Mouse (Mus musculus) CH12.LX (cell line): ENCODE results near the gene Plxdc2. TPM values are rescaled to one million over a fixed set of nuclear protein-coding genes. Genes with fewer than 3 reads are reported as not detected.

Experiments
- DNase-seq: peaks from one replicate; pipeline ENCODE4 v3.0.0-alpha.2; 2013; ENCODE audit errors: extremely low read depth
- H3K27ac ChIP-seq: 2 replicates; pipeline ENCODE4 v1.5.1; 2012; ENCODE audit warnings: low read depth, mild to moderate bottlenecking, control low read depth, moderate library complexity; ENCODE audit not compliant: insufficient read depth
- H3K27me3 ChIP-seq: replicated peaks from 2 replicates; pipeline ENCODE3; 2012; ENCODE audit warnings: inconsistent platforms
- H3K36me3 ChIP-seq, 2 experiments: replicated peaks in 1 of 2; 2 replicates each; pipeline versions ENCODE3 to v1.6.1; 2012; ENCODE audit warnings: inconsistent platforms in 1 of 2, low read length in 1 of 2, mild to moderate bottlenecking in 1 of 2, mixed read lengths in 1 of 2, moderate library complexity in 1 of 2; ENCODE audit not compliant: control insufficient read depth in 1 of 2, insufficient read depth in 1 of 2
- H3K4me1 ChIP-seq, 2 experiments: 2 replicates each; pipeline ENCODE4 v1.6.1; 2012; ENCODE audit warnings: inconsistent platforms in 1 of 2, moderate library complexity in 1 of 2; ENCODE audit not compliant: insufficient read depth in 2 of 2, control insufficient read depth in 1 of 2
- H3K4me2 ChIP-seq: 2 replicates; pipeline ENCODE4 v1.6.1; 2012; ENCODE audit warnings: low read depth, mild to moderate bottlenecking, control low read depth; ENCODE audit not compliant: poor library complexity, insufficient read depth, severe bottlenecking
- H3K4me3 ChIP-seq, 3 experiments: fragments of 150-350 bp in 1 of 3; sonication (generic) in 1 of 3; replicated peaks in 1 of 3; 2 replicates each; pipeline versions ENCODE3 to v1.5.1; 2011 to 2012; ENCODE audit warnings: low read depth in 2 of 3, low read length in 2 of 3, mild to moderate bottlenecking in 2 of 3, moderate library complexity in 2 of 3, control low read depth in 1 of 3, improper control_type of control experiment in 1 of 3, inconsistent platforms in 1 of 3, mixed read lengths in 1 of 3; ENCODE audit not compliant: poor library complexity in 1 of 3
- H3K79me2 ChIP-seq: replicated peaks from 2 replicates; pipeline ENCODE4 v1.6.1; 2012; ENCODE audit warnings: mild to moderate bottlenecking, moderate library complexity; ENCODE audit not compliant: control insufficient read depth, poor library complexity, insufficient read depth, severe bottlenecking; ENCODE audit errors: extremely low read depth
- H3K9ac ChIP-seq: 2 replicates; pipeline ENCODE4 v1.6.1; 2012; ENCODE audit warnings: low read depth, mild to moderate bottlenecking, control low read depth, moderate library complexity; ENCODE audit not compliant: insufficient read depth
- H3K9me3 ChIP-seq: replicated peaks from 2 replicates; pipeline ENCODE3; 2012; ENCODE audit warnings: low read length, inconsistent platforms, mixed read lengths
- BHLHE40 ChIP-seq: IDR thresholded peaks from 2 replicates; pipeline ENCODE4 v1.6.1; 2011; ENCODE audit warnings: mild to moderate bottlenecking, low read depth, low read length, improper control_type of control experiment
- CHD1 ChIP-seq: IDR thresholded peaks from 2 replicates; pipeline ENCODE4 v1.6.1; 2012; ENCODE audit warnings: low read depth, low read length, improper control_type of control experiment, inconsistent platforms
- CHD2 ChIP-seq: IDR thresholded peaks from 2 replicates; pipeline ENCODE4 v1.6.1; 2011; ENCODE audit warnings: low read length, improper control_type of control experiment
- CTCF ChIP-seq, 2 experiments: IDR thresholded peaks in 1 of 2; conservative IDR thresholded peaks in 1 of 2; 2 replicates each; pipeline ENCODE4 v1.5.1; 2011 to 2012; ENCODE audit warnings: low read depth in 2 of 2, low read length in 2 of 2, improper control_type of control experiment in 1 of 2, inconsistent platforms in 1 of 2, mild to moderate bottlenecking in 1 of 2, moderate library complexity in 1 of 2
- E2F4 ChIP-seq: IDR thresholded peaks from 2 replicates; pipeline ENCODE4 v1.6.1; 2011; ENCODE audit warnings: low read depth, low read length, improper control_type of control experiment; ENCODE audit not compliant: insufficient replicate concordance
- EP300 ChIP-seq: IDR thresholded peaks from 2 replicates; pipeline ENCODE4 v1.6.1; 2011; ENCODE audit warnings: low read length, improper control_type of control experiment
- IRF4 ChIP-seq: IDR thresholded peaks from 2 replicates; pipeline ENCODE4 v1.6.1; 2014; ENCODE audit warnings: low read depth, mild to moderate bottlenecking, inconsistent platforms, low read length, improper control_type of control experiment
- JUND ChIP-seq: conservative IDR thresholded peaks from 2 replicates; pipeline ENCODE4 v1.6.1; 2011; ENCODE audit warnings: low read depth, low read length, improper control_type of control experiment
- MAFK ChIP-seq: IDR thresholded peaks from 2 replicates; pipeline ENCODE4 v1.6.1; 2011; ENCODE audit warnings: low read length, improper control_type of control experiment; ENCODE audit not compliant: insufficient replicate concordance
- MAX ChIP-seq: IDR thresholded peaks from 2 replicates; pipeline ENCODE4 v1.6.1; 2011; ENCODE audit warnings: low read length, improper control_type of control experiment
- MEF2A ChIP-seq: IDR thresholded peaks from 2 replicates; pipeline ENCODE4 v1.6.1; 2014; ENCODE audit warnings: low read depth, mild to moderate bottlenecking, inconsistent platforms, low read length, improper control_type of control experiment, borderline replicate concordance
- MXI1 ChIP-seq: IDR thresholded peaks from 2 replicates; pipeline ENCODE4 v1.6.1; 2011; ENCODE audit warnings: mild to moderate bottlenecking, low read depth, low read length, improper control_type of control experiment
- NRF1 ChIP-seq: IDR thresholded peaks from 2 replicates; pipeline ENCODE4 v1.6.1; 2014; ENCODE audit warnings: low read depth, mild to moderate bottlenecking, inconsistent platforms, low read length, improper control_type of control experiment, moderate library complexity
- POLR2A ChIP-seq: IDR thresholded peaks from 2 replicates; pipeline ENCODE4 v1.6.1; 2011; ENCODE audit warnings: low read depth, mild to moderate bottlenecking, improper control_type of control experiment, low read length
- POLR2AphosphoS2 ChIP-seq: IDR thresholded peaks from 2 replicates; pipeline ENCODE4 v1.6.1; 2011; ENCODE audit warnings: low read depth, low read length, improper control_type of control experiment
- RAD21 ChIP-seq: IDR thresholded peaks from 2 replicates; pipeline ENCODE4 v1.6.1; 2011; ENCODE audit warnings: low read depth, mild to moderate bottlenecking, low read length, improper control_type of control experiment, moderate library complexity
- SMC3 ChIP-seq: IDR thresholded peaks from 2 replicates; pipeline ENCODE4 v1.6.1; 2011; ENCODE audit warnings: low read depth, low read length, improper control_type of control experiment
- TCF12 ChIP-seq: IDR thresholded peaks from 2 replicates; pipeline ENCODE4 v1.6.1; 2014; ENCODE audit warnings: low read depth, mild to moderate bottlenecking, inconsistent platforms, low read length, improper control_type of control experiment
- UBTF ChIP-seq: IDR thresholded peaks from 2 replicates; pipeline ENCODE4 v1.6.1; 2012; ENCODE audit warnings: low read depth, mild to moderate bottlenecking, inconsistent platforms, low read length, improper control_type of control experiment, moderate library complexity
- ZC3H11A ChIP-seq: IDR thresholded peaks from 2 replicates; pipeline ENCODE4 v1.6.1; 2012; ENCODE audit warnings: low read depth, mild to moderate bottlenecking, inconsistent platforms, low read length, improper control_type of control experiment
- ZKSCAN1 ChIP-seq: IDR thresholded peaks from 2 replicates; pipeline ENCODE4 v1.6.1; 2012; ENCODE audit warnings: low read depth, inconsistent platforms, low read length, improper control_type of control experiment, borderline replicate concordance
- dilution Hi-C: fragments of 300-500 bp; cut with MboI; formaldehyde crosslinking; loops from 2 replicates; pipeline ENCODE4 v1.14.3; 2020; ENCODE audit warnings: low sequenced_read_pairs; ENCODE audit not compliant: extremely low pct_unique_long_range_greater_than_20kb, extremely low pct_ligation_motif_present
- in situ Hi-C: fragments of 300-500 bp; cut with MboI; formaldehyde crosslinking; loops from 3 replicates; pipeline ENCODE4 v1.14.3; 2019; ENCODE audit warnings: low sequenced_read_pairs, low pct_ligation_motif_present, low pct_unique_long_range_greater_than_20kb, mixed read lengths
- polyA plus RNA-seq: library from polyadenylated mRNA; unstranded; fragments of >175 nt; gene quantifications from 2 replicates; pipeline ENCODE4 v1.2.1, GENCODE M21; 2012; ENCODE audit warnings: low read depth; ENCODE audit not compliant: insufficient read length
- total RNA-seq, 2 experiments: library from RNA; depleted of rRNA; stranded (reverse); fragments of 300-350 nt in 1 of 2; fragments of >200 nt in 1 of 2; gene quantifications; 2 replicates each; pipeline ENCODE4 v1.2.3; 2012 to 2014

The Plxdc2 gene
- total and polyA plus RNA-seq, 3 experiments: not detected

DNA sequence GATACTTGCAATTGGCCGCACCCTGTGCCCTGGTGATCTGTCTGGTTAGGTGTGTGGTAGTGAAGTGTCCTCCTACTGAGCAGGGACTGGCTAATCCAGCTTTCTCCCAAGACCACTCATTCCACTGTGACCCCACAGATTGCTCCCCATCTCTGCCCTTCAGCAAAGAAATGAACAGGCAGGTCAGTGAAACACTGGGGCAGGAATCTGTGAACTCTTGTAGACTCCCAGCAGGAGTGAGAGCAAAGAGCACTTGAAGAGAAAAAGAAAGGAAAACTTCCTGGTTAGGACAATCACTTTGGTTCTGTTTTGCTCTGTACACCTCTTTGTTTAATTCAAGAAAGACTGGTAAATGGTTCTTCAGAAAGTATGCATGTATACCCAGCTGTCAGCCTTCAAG, 1.8 kb downstream of the Plxdc2 start:
- H3K9me3 ChIP-seq: peaks cover 6% of the 10 kb centered on the region
- TF ChIP-seq RAD21 (no peak), POLR2AphosphoS2 (no peak), CHD1 (no peak), EP300 (no peak), ZC3H11A (no peak), TCF12 (no peak), NRF1 (no peak), MAX (no peak), MAFK (no peak), POLR2A (no peak), UBTF (no peak), JUND (no peak), E2F4 (no peak), MEF2A (no peak), IRF4 (no peak), BHLHE40 (no peak), CHD2 (no peak), CTCF (conservative IDR thresholded peaks at IDR 0.05 in 1 of 2, IDR thresholded peaks at IDR 0.05 in 1 of 2; ENCODE audit: low read depth in 2 of 2, low read length in 2 of 2) (no peak), SMC3 (no peak)
- no peak overlapping the region for H3K4me3 ChIP-seq
- H3K4me1 ChIP-seq: no peaks in the 10 kb centered on the region
- H3K36me3 ChIP-seq: no peaks in the 10 kb centered on the region
- H3K79me2 ChIP-seq: no peaks in the 10 kb centered on the region
- no peak for DNase-seq
- no peak overlapping the region for H3K4me2 ChIP-seq
- H3K27me3 ChIP-seq: no peaks in the 10 kb centered on the region
- H3K27ac ChIP-seq: no peak overlapping the region
- dilution Hi-C loops (no loop called here), in situ Hi-C loops (no loop called here)
- H3K9ac ChIP-seq: no peak overlapping the region

DNA sequence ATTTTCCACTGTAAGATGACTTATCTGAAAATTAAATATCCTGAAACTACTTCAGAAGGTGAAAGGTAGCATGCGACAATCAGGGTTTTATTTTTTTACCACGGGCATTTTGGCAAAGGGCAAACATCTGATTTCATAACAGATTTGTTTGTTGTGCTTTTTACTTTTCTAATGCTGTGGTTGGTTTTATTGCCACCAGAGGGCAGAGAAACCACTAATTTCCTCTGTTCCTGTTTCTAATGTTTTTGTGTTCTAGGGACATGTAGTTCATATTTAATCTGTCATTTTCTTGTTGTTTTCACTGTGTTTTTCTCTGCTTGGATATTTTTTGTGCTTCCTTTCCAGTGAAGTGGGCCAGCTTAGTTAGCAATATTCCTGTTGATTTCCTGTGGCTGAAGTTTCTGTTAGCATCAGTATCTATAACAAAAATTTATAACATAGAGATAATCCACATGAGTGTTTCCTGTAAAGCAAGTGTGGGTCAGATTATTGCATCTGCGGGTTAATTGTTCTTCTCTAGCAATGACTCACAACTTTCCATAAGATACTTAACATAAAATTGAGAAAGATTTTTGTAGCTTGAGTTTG, 3.3 kb downstream of the Plxdc2 start:
- H3K9me3 ChIP-seq: peaks cover 6% of the 10 kb centered on the region
- H3K79me2 ChIP-seq: no peaks in the 10 kb centered on the region
- H3K36me3 ChIP-seq: no peaks in the 10 kb centered on the region
- no peak overlapping the region for H3K4me3 ChIP-seq
- H3K27me3 ChIP-seq: no peaks in the 10 kb centered on the region
- no peak overlapping the region for H3K27ac ChIP-seq
- no peaks in the 10 kb centered on the region for H3K4me1 ChIP-seq
- TF ChIP-seq ZKSCAN1 (no peak), RAD21 (peak; percentile 31), MXI1 (no peak), CTCF (conservative IDR thresholded peaks at IDR 0.05 in 1 of 2, IDR thresholded peaks at IDR 0.05 in 1 of 2; ENCODE audit: low read depth in 2 of 2, low read length in 2 of 2) (peak in 1 of 2 experiments; percentile 27; a peak in 3 of 4 replicates), SMC3 (peak; percentile 15; the same call in 1 of the 2 replicates)
- in situ Hi-C loops: no loop called here
- dilution Hi-C loops: no loop called here
- DNase-seq: peak; percentile 17
- H3K9ac ChIP-seq: no peak overlapping the region
- H3K4me2 ChIP-seq: no peak overlapping the region
